Mouse (Mus musculus) thymus, postnatal 4 days (tissue): ENCODE data around the gene Cdh23.

Source experiments
- DNase-seq: peaks from one replicate; pipeline ENCODE4 v3.0.0; 2021

Gene Cdh23

GRCm38 (mm10) chr10:60706268-60706667, 10.0 kb upstream of the Cdh23 start:
- DNase-seq: no peak

- DNase-seq: no peak
Observed at GRCm38 (mm10) chr10:60705134-60705533, 8.8 kb upstream of the Cdh23 start.

GRCm38 (mm10) chr10:60697775-60698174, 1.5 kb upstream of the Cdh23 start:
- no peak for DNase-seq

- peak; percentile 91 for DNase-seq
Observed at GRCm38 (mm10) chr10:60696975-60697374, 685 bp upstream of the Cdh23 start.

GRCm38 (mm10) chr10:60691671-60692390, 4.5 kb downstream of the Cdh23 start:
- DNase-seq: peak; percentile 86

GRCm38 (mm10) chr10:60690960-60691359, 5.3 kb downstream of the Cdh23 start:
- peak; percentile 78 for DNase-seq

DNA sequence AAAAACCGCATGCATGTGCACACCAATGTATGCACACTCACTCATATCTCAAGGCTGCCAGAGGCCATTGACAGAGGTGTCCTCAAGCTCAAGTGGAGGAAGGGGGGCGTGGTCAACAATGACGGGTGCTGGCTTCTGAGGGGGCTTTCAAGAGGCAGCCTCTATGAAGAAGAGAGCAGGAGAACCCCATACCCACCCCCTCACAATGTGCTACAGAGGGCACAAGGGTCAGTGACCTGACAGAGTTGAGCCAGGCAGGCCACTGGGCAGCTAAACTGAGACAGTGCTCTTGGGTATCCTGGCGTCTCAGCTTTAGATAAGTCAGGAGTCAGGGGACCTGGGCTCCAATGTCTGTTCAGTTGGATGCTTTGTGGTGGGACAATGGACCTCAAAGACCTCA, 6.9 kb downstream of the Cdh23 start:
- no peak for DNase-seq

GRCm38 (mm10) chr10:60687011-60687776, 9.1 kb downstream of the Cdh23 start:
- peak; percentile 83 for DNase-seq

DNA sequence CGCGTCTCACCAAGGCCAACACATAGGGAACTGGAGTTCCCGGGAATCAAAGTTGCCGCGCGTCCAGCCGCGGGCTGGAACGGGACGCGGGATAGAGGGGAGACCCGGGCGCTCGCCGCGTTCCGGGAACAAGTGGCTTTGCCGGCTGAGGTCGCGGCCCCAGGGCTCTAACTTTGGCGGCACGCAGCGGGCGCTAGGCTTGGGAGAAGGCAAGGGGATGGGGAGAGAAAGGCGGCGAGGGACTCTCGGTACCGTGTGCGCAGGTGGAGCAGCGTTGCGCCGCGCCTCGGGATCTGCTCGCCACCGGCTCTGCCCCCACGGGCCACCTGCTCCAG, 9.7 kb downstream of the Cdh23 start:
- DNase-seq: peak; percentile 52

DNA sequence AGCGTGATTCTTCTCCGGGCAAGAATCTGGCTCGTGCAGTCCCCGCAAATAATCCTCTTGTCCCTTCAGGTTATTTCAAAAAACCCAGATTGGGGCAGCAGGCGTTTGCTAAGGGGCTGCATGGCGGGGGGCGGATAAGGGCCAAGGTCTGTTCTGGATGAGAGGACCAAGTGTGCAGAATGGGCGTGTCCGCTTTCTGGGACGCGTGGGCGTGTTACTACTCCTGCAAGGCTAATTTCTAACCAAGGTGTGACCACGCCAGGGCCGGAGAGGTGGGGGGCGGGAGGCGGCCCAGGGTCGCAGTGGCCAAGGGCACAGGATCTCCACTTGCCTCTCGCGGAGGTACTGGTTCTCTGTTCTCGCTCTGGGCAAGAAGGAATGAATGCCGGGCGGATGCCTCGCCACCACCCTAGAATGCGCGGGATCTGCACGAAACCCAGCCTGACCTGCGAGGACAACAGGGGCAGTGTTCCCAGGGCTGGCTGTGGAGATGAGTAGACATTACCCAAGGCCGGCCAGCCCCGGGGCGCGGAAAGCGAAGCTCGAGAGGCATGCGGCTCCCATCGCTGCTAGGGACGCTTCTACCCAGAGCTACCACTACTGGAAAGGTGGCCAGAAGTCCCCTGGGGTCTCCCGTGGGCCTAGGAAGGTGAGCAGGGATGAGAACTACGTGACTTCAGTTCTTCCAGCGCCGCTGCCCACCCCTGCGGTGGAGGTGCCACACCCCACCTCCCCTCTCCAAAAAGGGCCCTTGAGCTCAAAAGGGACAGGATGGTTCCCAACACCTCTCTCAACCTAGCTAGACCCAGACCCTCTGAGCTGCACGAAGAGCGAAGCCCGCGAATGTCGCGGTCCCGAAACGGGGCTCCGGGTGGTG, 10.3 kb downstream of the Cdh23 start:
- DNase-seq: peak; percentile 42

- no peak for DNase-seq
Observed at GRCm38 (mm10) chr10:60678926-60679325, 17.4 kb downstream of the Cdh23 start.

DNA sequence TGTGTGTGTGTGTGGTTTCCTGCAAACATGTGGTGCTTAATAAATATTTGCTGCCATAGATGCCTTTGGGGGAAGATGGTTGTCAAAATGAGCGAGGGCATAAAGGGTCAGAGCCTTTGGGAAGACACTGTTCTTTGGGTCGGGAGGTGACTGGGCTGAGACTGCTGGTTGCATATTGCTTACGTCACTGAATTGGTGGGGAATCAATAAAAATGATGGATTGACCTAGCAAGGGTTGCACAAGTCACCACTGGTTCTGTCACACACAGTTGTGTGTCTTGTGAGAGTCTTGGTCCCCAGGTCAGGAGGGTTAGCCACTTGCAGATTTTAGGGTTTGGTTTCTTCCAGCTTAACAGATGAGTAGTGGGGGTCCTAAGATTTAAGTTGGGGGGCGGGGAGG, 19.0 kb downstream of the Cdh23 start:
- no peak for DNase-seq

DNA sequence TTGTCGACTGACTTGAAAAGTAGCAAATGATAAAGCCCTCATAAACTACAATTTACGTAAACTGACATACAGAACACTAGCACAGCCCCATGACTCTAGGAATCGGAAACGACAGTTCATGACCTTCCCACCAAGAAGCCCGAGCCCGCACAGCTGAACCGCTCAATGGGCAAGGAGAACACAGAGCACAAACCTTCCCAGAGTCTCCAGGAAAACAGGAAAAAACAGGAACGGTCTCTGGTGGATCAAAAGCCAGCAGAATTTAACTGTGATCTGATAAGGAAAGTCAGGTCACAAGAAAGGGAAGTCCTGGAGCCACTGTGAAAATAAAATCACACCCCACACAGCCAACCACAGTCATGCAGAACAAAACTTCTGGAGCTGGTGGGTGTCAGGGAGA, 26.1 kb downstream of the Cdh23 start:
- no peak for DNase-seq

DNA sequence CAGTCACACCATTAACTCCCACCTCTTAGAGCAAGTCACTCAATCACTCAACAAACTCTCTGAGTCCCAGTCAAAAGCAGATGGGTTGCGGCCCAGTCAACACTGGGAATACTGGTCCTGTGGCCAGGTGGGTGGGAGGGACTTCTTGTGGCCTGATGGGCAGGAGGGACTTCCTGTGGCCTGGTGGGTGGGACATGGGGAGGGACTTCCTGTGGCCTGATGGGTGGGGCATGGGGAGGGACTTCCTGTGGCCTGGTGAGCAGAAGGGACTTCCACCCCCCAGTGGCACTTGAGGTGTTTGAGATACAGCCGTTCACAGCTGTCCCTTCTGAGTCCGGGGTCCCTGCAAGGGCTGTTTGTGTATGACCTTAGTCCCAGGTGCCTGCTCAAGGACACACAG, 27.7 kb downstream of the Cdh23 start:
- no peak for DNase-seq

GRCm38 (mm10) chr10:60660986-60661385, 35.3 kb downstream of the Cdh23 start:
- no peak for DNase-seq

GRCm38 (mm10) chr10:60659450-60660020, 36.8 kb downstream of the Cdh23 start:
- DNase-seq: no peak

DNA sequence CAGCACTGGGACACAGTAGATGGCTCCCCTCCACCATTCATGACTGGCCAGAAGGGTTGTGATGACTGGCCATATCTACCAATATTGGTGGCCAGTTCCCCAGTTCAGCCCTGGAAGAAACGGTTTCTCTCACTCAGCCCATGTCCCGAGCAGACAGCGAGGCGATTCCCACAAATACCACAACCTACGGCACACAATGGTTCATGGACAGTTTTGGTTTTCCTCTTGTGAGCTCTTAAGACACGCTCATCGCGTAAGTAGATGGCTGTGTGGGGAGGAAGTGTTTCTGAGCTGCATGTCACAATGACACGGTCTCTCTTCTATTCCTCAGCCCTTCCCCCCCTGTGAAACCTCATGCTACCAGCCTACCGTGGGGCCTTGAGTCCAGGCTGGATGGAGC, 38.1 kb downstream of the Cdh23 start:
- DNase-seq: no peak

DNA sequence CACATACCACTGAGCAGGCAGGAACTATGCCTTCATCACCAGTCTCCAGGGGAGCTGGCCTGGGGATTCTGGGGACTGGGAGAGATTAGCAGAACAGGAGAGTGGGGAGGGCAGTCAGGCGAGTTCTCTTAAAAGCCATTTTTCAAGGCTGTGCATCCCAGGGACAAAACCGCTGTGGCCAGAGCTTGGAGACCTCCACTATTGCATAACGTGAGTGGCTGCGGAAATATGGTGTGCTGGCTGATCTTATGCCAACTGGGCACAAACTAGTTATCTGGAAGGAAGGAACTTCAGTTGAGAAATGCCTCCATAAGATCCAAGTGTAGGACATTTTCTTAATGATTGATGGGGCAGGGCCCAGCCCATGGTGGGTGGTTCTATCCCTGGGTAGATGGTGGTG, 42.6 kb downstream of the Cdh23 start:
- no peak for DNase-seq

GRCm38 (mm10) chr10:60653106-60653505, 43.2 kb downstream of the Cdh23 start:
- DNase-seq: no peak

DNA sequence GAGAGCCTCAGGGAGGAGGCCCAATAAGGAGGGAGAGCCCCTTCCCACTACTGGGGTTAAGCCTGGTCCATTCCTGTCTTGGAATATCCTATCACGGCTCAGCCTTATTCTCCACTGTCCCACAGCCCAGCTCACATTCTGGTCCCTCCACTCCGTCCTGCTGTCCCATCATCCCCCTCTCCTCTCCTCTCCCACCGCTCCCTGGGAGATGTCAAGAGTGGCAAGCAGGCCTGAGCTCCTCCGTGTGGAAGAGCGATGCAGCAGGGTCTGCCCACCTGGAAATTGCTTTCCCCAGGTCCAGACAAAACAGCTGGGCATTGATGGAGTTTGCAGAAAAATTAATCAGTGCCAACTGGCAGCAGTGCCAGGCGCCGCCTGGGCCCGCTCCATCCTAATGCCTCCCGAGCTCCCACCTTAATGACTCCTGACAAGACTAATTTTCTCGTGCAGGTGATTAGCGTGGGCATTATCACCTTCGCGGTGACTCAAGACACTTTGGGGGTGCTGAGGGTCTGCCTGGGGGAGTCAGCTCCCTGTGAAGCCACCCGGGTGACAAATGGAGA, 52.1 kb downstream of the Cdh23 start:
- DNase-seq: no peak

DNA sequence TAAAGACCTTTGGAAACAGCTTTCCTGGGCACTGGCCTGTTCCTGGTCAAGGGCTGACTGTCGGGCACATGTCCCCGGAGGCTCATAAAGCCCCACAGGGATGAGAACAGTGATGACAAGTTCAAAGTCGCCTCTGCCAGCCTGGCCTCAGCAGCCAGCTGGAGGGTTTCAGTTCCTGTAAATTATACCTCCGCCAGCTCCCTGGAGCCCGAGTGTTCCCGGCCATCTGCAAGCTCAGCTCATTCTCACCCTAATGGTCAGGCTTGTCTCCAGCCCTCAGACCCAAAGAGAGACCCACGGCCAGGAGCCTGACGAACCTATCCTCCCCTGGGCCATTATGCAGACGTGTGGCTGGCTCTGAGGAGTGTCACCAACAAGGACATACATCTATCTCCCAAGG, 57.0 kb downstream of the Cdh23 start:
- no peak for DNase-seq

DNA sequence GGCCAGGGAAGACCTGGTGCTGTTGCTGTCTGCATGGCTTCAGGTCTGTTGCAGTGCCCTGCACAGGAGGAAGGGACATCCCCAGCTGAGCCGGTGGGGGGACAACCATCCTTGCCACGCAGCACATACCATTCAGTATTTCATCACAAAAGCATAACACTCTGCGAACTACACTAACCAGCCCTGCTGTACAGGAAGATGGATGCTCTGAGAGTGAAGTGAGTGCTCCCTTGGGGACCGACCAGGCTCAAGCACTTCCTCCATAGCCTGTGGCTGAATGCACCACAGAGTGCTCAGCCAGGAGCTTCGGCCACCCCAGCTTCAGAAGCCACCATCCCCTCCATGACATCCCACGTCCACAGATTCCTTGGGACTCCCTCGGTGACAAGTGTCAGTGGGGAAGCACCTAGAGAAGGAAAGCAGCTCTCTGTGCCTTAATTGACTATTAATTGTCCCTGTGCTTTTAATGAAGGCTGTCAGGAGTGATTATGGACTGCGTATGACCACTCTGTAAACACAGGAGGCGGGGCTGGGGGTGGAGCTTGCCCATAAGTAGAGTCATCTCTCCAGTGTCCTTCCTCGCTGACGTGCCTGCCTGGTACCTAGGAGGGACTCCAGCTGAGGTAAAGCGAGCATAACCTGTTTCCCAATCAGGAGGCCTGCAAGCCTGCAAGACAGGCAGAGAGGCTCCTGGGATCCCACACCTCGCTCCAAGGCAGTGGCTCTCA, 60.6 kb downstream of the Cdh23 start:
- no peak for DNase-seq
